Mouse (Mus musculus): ENCODE results near the gene Defb28. TPM values are rescaled to one million over a fixed set of nuclear protein-coding genes. Genes with fewer than 3 reads are reported as not detected.

Gene Defb28
- not detected in 2 replicates for polyA plus RNA-seq (2015; fragmentation: Nextera tagmentation; extraction: Ambion mirVana)

DNA sequence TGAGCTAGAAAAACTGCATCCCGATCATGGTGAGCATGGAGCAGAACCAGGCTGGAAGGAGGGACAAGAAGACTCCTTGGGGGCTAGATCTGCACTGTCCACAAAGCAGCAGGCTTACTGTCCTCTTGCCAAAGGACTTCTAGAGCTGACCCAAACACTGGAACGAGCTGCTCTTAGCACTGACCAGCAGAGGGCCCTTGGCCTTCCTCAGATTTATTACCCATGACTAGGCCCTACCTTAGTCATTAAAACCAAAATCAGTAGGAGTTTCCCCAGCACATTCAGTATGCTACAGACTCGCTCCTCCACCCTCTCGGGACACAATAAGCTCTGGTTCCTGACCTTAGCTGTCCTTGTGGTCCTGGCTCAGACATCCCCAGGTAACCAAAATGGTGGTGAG, at the start of gene Defb28:
Gene Defb28, plus strand, starts transcription at position 275 of the 400 bp plus-strand sequence.
- WGBS (ENCODE audit: insufficient replicate concordance), result 55% methylated on average over 4 of the region's 4 CpGs
- no peaks in the 10 kb centered on the region for H3K36me3 ChIP-seq
- ATAC-seq (ENCODE audit: low read depth) (no peak), DNase-seq (no peak)
- no peaks in the 10 kb centered on the region for H3K4me1 ChIP-seq (replicated peaks)
- no peak within 1 kb of the TSS for H3K9ac ChIP-seq
- H3K27me3 ChIP-seq, result no peaks in the 10 kb centered on the region
- no peak within 1 kb of the TSS for H3K4me3 ChIP-seq (replicated peaks)
- no peak within 1 kb of the TSS for H3K4me2 ChIP-seq
- H3K27ac ChIP-seq, result no peak within 1 kb of the TSS
- no peaks in the 10 kb centered on the region for H3K9me3 ChIP-seq (replicated peaks)

DNA sequence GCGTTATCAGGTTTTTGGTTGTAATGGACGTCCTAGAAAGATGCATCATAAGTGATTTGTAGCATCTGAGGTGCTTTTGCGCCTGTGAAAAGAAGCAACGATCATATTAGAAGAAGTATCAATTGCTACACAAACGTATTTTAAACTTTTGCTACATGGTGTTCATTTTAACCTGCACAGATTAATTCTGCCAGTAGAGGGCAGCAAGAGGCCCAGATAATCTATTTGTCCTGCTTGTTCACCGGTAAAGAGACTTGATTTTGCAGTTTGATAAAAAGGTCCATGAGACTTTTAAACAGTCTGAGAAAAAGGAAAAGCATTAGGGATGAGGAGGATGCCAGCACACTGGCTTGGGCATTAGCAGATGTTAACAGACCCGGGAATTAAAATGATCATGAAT, 47.1 kb upstream of the Defb28 start:
- DNase-seq, result no peak
- H3K4me2 ChIP-seq, result no peak overlapping the region

DNA sequence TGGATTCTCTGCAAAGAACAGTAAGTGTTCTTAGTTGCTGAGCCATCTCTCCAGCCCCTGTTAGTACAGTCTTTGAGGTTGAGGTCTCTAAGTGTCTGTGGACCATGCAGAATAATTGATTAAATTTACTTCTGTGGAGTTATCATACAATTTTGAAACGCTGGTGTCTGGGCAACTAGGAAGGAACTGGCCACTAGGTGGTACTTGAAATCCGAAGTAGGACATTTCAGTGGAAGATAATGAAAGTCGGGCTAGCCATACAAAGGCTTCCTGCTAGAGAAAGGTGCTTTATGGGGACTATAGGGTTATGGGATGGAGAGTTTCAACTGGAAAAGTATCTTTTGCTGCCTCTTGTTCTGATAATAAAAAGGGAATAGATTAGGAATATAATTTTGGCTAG, 45.6 kb upstream of the Defb28 start:
- no peak for DNase-seq
- Histone ChIP-seq H3K9ac (no peak overlapping the region), H3K4me3 (replicated peaks) (no peak overlapping the region), H3K27ac (no peak overlapping the region), H3K27me3 (0 out of 2 replicates have a peak, but pooled peaks cover 3% of the 10 kb centered on the region), H3K36me3 (no peaks in the 10 kb centered on the region), H3K4me1 (replicated peaks) (no peaks in the 10 kb centered on the region), H3K4me2 (no peak overlapping the region), H3K9me3 (replicated peaks) (no peaks in the 10 kb centered on the region)
- ATAC-seq (ENCODE audit: low read depth), result no peak
- WGBS (ENCODE audit: insufficient replicate concordance), result 20% methylated on average over 3 of the region's 3 CpGs

More for the DNA sequence above, 47.1 kb upstream of the Defb28 start:
- Histone ChIP-seq H3K4me1 (replicated peaks) (no peaks in the 10 kb centered on the region), H3K4me3 (replicated peaks) (no peak overlapping the region), H3K9ac (no peak overlapping the region), H3K9me3 (replicated peaks) (no peaks in the 10 kb centered on the region), H3K27me3 (0 out of 2 replicates have a peak, but pooled peaks cover 3% of the 10 kb centered on the region), H3K36me3 (no peaks in the 10 kb centered on the region), H3K27ac (no peak overlapping the region)
- WGBS (ENCODE audit: insufficient replicate concordance), result 25% methylated on average over 7 of the region's 7 CpGs
- no peak for ATAC-seq (ENCODE audit: low read depth)

DNA sequence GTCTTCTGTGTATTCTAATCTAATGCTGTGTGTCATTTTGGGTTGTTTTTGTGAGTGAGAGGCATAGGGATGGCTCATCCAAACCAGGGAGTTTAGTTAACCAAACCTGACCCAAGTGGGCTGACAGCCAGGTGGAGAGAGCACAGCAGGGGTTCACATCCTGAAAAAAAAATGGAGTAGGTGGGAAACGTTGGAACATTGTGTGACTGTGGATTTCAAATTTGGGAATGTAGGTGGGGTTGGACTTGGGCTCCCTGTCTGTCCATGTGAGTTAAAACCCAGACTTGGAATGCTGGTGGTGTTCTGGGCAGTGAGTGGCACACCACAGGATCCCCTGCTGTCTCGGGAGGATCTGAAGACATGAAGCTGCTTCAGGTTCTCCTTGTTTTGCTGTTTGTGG, 41.3 kb upstream of the Defb28 start, which contains the start of gene Defb20:
Gene Defb20, plus strand, starts transcription at position 301 of the 400 bp plus-strand sequence.
- H3K4me2 ChIP-seq, result no peak within 1 kb of the TSS
- no peaks in the 10 kb centered on the region for H3K4me1 ChIP-seq (replicated peaks)
- no peak within 1 kb of the TSS for H3K9ac ChIP-seq
- no peaks in the 10 kb centered on the region for H3K36me3 ChIP-seq
- DNase-seq (no peak), ATAC-seq (ENCODE audit: low read depth) (no peak)
- no peak within 1 kb of the TSS for H3K27ac ChIP-seq
- no peak within 1 kb of the TSS for H3K4me3 ChIP-seq (replicated peaks)
- WGBS (ENCODE audit: insufficient replicate concordance), result 46% methylated on average over 2 of the region's 2 CpGs
- no peaks in the 10 kb centered on the region for H3K9me3 ChIP-seq (replicated peaks)
- 0 out of 2 replicates have a peak, but pooled peaks cover 3% of the 10 kb centered on the region for H3K27me3 ChIP-seq

DNA sequence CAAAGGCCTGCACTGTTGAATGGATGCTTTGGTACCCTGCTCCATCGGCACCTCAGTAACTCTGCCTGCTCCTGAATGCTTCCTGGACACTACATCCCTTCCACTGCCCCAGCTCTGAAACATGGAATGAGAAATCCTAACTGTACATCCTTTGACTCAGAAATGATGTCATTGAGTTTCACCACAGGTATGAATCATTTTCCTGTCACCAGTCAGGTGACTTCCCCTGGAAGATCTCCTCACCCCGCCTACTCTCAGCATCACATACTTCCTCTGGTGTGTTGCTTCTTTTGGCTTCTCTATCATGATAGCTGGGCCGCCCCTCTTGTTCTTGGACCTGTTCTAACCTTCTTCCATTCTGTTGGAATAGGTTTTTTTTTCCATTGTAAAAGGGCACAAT, 37.2 kb upstream of the Defb28 start:
- no peak overlapping the region for H3K4me3 ChIP-seq (replicated peaks)
- no peak for ATAC-seq (ENCODE audit: low read depth)
- no peak overlapping the region for H3K9ac ChIP-seq
- WGBS (ENCODE audit: insufficient replicate concordance), result 56% methylated on average over 3 of the region's 3 CpGs
- DNase-seq, result no peak
- no peak overlapping the region for H3K27ac ChIP-seq
- no peaks in the 10 kb centered on the region for H3K4me1 ChIP-seq (replicated peaks)
- no peaks in the 10 kb centered on the region for H3K36me3 ChIP-seq
- H3K9me3 ChIP-seq (replicated peaks), result no peaks in the 10 kb centered on the region
- H3K4me2 ChIP-seq, result no peak overlapping the region
- H3K27me3 ChIP-seq, result no peaks in the 10 kb centered on the region

DNA sequence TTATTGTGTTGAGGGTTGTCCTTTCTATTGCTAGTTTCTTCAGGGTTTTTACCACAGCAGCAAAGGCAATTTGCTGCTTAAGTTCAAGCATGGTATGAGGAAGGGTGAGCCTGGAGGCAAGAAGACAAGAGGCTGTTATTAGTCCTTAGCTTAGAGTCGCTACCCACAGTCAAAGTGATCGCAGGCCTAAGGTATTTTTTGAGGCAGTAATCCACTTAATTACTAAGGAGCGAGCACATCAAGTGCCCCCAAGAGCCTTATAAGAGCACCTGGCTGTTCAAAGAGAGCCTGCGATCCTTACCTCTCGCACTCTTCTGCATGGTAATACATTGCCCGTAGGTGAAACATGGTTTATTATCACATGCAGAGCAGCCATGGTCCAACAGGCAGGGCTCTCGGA, 36.3 kb upstream of the Defb28 start:
- Histone ChIP-seq H3K9ac (no peak overlapping the region), H3K4me1 (replicated peaks) (no peaks in the 10 kb centered on the region)
- WGBS (ENCODE audit: insufficient replicate concordance), result 71% methylated on average over 7 of the region's 7 CpGs

DNA sequence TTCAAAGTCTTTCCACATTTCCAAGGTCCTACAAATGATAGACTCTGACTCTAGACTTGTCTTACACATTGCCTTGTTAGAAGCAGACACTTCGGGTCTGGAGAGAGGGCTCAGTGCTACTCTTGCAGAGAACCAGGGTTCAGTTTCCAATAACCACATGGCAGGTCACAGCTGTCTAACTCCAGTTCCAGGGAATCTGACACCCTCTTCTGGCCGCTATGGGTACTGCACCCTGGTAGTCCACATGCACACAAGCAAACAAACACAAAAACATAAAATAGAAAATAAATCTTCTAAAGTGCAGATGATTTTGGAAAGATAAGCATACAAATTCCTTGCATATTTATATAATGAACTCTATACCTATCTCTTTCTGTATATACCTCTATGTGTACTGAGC, 31.0 kb upstream of the Defb28 start:
- Histone ChIP-seq H3K9me3 (replicated peaks) (no peaks in the 10 kb centered on the region), H3K27ac (no peak overlapping the region), H3K9ac (no peak overlapping the region), H3K4me3 (replicated peaks) (no peak overlapping the region), H3K4me1 (replicated peaks) (no peaks in the 10 kb centered on the region), H3K27me3 (no peaks in the 10 kb centered on the region), H3K4me2 (no peak overlapping the region), H3K36me3 (no peaks in the 10 kb centered on the region)
- DNase-seq, result no peak
- 63% methylated on average over 2 of the region's 2 CpGs for WGBS (ENCODE audit: insufficient replicate concordance)
- no peak for ATAC-seq (ENCODE audit: low read depth)

More for the DNA sequence above, 36.3 kb upstream of the Defb28 start:
- no peaks in the 10 kb centered on the region for H3K27me3 ChIP-seq
- H3K36me3 ChIP-seq, result no peaks in the 10 kb centered on the region
- H3K4me3 ChIP-seq (replicated peaks), result no peak overlapping the region
- H3K27ac ChIP-seq, result no peak overlapping the region
- DNase-seq (no peak), ATAC-seq (ENCODE audit: low read depth) (no peak)
- no peaks in the 10 kb centered on the region for H3K9me3 ChIP-seq (replicated peaks)
- no peak overlapping the region for H3K4me2 ChIP-seq

DNA sequence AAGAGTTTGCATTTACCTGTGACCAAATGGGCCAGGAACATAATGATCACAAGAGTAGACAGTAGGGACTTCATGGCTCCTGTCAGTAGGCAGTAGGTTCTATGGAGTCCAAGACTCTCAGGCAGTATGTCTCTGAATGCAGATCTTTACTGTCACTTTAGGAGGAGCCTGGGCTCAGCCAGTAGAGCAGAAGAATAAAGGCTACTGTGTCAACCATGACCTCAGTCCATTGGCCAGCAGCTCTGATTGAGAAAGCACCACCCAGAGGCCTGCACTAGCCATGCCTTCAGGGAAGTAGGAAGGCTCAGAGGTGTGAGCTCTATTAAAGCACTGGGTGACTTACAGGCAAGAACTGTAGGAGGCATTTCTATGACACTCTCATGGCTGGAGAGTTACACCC, 28.0 kb upstream of the Defb28 start, which contains the start of gene Defb22:
Gene Defb22, minus strand, starts transcription at position 101 of the 400 bp plus-strand sequence.
- no peaks in the 10 kb centered on the region for H3K36me3 ChIP-seq
- no peaks in the 10 kb centered on the region for H3K9me3 ChIP-seq (replicated peaks)
- no peak for DNase-seq
- no peaks in the 10 kb centered on the region for H3K4me1 ChIP-seq (replicated peaks)
- H3K9ac ChIP-seq, result no peak within 1 kb of the TSS
- no peak within 1 kb of the TSS for H3K27ac ChIP-seq
- no peak within 1 kb of the TSS for H3K4me3 ChIP-seq (replicated peaks)
- no peak for ATAC-seq (ENCODE audit: low read depth)
- H3K4me2 ChIP-seq, result no peak within 1 kb of the TSS
- no peaks in the 10 kb centered on the region for H3K27me3 ChIP-seq

DNA sequence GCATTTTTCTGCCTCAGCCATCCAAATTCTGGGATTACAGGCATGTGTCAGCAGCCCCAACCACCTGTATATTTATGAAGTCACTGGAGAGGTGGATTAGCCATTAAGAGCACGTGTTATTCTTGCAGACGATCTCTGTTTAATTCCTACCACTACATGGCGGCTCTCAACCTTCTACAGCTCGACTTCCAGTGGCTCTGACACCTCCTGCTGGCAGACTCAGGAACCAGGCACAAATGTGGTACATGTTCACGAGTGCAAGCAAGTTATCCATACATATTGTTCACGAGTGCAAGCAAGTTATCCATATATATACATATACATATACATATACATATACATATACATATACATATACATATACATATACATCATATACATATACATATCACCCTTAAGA, 24.9 kb upstream of the Defb28 start:
- Histone ChIP-seq H3K9me3 (replicated peaks) (no peaks in the 10 kb centered on the region), H3K27ac (no peak overlapping the region), H3K27me3 (no peaks in the 10 kb centered on the region), H3K4me3 (replicated peaks) (no peak overlapping the region), H3K4me1 (replicated peaks) (no peaks in the 10 kb centered on the region), H3K36me3 (no peaks in the 10 kb centered on the region), H3K9ac (no peak overlapping the region), H3K4me2 (no peak overlapping the region)
- 58% methylated on average over 6 of the region's 6 CpGs for WGBS (ENCODE audit: insufficient replicate concordance)
- DNase-seq (no peak), ATAC-seq (ENCODE audit: low read depth) (no peak)

DNA sequence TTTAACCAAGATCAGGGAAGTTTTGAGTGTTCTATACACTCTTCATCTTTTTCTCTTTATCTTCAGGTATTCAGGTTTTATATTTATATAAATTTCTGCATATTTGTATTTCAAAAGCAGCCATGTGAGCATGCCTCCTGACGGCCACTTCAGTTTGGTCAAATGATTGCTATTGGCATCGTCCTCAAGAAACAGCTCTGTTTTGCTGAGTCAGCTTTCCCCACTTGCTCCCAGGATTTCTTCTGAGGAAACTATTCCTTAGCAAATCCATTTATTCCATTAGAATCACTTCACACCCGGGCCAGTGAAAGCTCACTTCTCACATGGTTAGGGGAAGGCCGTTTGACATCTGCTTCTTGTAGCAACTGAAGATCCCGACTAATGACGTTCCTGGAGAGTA, 20.0 kb upstream of the Defb28 start:
- DNase-seq (no peak), ATAC-seq (ENCODE audit: low read depth) (no peak)
- Histone ChIP-seq H3K27ac (no peak overlapping the region), H3K27me3 (no peaks in the 10 kb centered on the region), H3K36me3 (no peaks in the 10 kb centered on the region), H3K4me1 (replicated peaks) (no peaks in the 10 kb centered on the region), H3K9ac (no peak overlapping the region), H3K4me2 (no peak overlapping the region), H3K4me3 (replicated peaks) (no peak overlapping the region), H3K9me3 (replicated peaks) (no peaks in the 10 kb centered on the region)
- WGBS (ENCODE audit: insufficient replicate concordance), result 64% methylated on average over 6 of the region's 6 CpGs

DNA sequence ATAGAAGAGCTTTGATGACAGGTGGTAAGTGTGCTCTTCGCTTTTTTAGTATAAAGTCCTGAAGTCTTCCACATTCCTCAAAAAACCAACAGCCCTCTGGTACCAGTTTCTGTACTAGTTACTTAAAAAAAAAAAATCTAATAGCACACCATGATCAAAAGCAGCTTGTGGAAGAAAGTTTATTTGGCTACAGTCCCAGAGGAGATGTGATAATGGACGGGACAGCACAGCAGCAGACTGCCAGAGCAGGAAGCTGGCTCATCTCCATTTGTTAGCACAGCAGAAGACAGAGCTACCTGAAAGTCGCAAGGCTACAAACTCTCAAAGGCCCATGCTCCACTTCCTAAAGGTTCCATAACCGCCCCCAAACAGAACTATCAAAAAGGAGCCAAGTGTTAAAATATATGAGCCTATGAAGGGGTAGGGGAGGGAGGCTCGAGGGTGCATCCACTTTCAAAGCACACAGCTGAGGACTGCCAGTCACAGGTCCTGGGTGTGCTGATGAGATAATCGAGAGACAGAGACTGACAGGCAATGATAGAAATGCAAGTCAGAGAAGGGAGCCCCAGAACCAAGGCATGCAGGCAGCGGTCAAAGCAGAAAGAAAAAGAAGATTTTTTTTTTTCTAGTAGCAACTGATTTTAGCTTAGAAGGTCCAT, 17.7 kb upstream of the Defb28 start:
- Histone ChIP-seq H3K4me1 (replicated peaks) (no peaks in the 10 kb centered on the region), H3K36me3 (no peaks in the 10 kb centered on the region), H3K4me2 (no peak overlapping the region), H3K9me3 (replicated peaks) (no peaks in the 10 kb centered on the region), H3K9ac (no peak overlapping the region), H3K4me3 (replicated peaks) (no peak overlapping the region), H3K27me3 (no peaks in the 10 kb centered on the region), H3K27ac (no peak overlapping the region)
- 41% methylated on average over 7 of the region's 7 CpGs for WGBS (ENCODE audit: insufficient replicate concordance)
- ATAC-seq (ENCODE audit: low read depth), result no peak
- DNase-seq, result no peak

DNA sequence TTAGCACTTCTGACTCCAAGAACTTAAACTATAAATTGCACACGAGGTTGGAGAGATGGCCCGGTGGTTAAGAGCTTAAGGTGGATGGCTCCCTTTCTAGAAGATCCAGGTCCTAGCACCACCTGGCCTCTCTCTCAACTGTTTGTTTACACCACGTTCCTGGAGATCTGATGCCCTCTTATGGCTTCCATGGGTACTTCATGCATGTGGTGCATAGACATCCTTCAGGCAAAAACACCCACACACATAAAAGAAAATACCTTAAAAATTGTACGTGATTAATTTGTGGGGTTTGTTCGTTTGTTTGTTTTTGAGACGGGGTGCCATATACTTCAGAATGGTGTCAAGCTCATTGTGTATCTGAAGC, 17.2 kb upstream of the Defb28 start:
- ATAC-seq (ENCODE audit: low read depth) (no peak), DNase-seq (no peak)
- no peaks in the 10 kb centered on the region for H3K9me3 ChIP-seq (replicated peaks)

More for the DNA sequence above, 17.2 kb upstream of the Defb28 start:
- Histone ChIP-seq H3K27me3 (no peaks in the 10 kb centered on the region), H3K4me2 (no peak overlapping the region), H3K4me1 (replicated peaks) (no peaks in the 10 kb centered on the region), H3K36me3 (no peaks in the 10 kb centered on the region), H3K27ac (no peak overlapping the region), H3K9ac (no peak overlapping the region), H3K4me3 (replicated peaks) (no peak overlapping the region)
- WGBS (ENCODE audit: insufficient replicate concordance), result 55% methylated on average over 6 of the region's 6 CpGs

Measured in liver, embryonic 13.5 days (tissue).